Mouse (Mus musculus): ENCODE measurements around the gene Cd244a.

Cd244a gene

GRCm38 (mm10) chr1:171658561-171658991 lies 99.6 kb downstream of the Cd244a start:
- DNase-seq, result no peak

All from lung, postnatal 36 days (tissue).